Mouse (Mus musculus) ES-Bruce4 (cell line): Measurements from ENCODE around the gene Kcnma1.

Source experiments
- CTCF ChIP-seq: IDR thresholded peaks from one replicate; pipeline ENCODE4 v1.8.1; 2011; ENCODE audit warnings: low read depth, low read length
- EP300 ChIP-seq: IDR thresholded peaks from 2 replicates; pipeline ENCODE4 v1.6.1; 2011; ENCODE audit warnings: low read depth, low read length; ENCODE audit not compliant: insufficient read depth
- POLR2A ChIP-seq: IDR thresholded peaks from one replicate; pipeline ENCODE4 v1.8.1; 2011; ENCODE audit warnings: low read length; ENCODE audit not compliant: insufficient read depth

DNA sequence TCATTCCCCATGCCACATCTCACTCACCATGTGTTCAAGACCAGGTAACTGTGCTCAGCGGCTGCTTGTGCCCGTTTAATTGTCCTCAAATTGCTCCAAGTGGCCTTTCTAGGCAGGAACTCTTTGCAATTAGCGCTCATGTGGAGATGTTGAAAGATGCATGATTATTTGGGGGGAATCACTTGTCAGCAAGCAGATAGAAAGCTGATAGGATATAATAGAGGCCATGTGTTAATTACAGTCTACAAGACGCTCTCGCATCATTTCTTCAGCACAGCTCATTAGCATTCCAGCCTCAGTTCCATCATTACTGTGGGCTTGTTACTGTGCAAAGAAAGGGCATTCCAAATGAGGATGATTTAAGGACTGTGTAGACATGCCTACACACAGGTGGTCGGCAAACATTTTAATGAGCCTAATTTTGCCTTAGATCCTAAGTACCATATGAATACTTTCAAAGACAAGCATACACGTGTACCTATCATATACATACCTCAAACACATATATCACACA, 18.6 kb upstream of the Kcnma1 start:
- TF ChIP-seq CTCF: no peak
- TF ChIP-seq POLR2A: no peak
- no peak for TF ChIP-seq EP300
